Mouse (Mus musculus) gastrocnemius, postnatal 36 days (tissue): ENCODE data around the gene Sulf2. TPM values are rescaled to one million over a fixed set of nuclear protein-coding genes. Genes with fewer than 3 reads are reported as not detected.

Source experiments
- DNase-seq, 2 experiments: peaks; one replicate each; pipeline ENCODE4 v3.0.0; 2022
- intact Hi-C: fragments of 180-260 bp; cut with DNase I; formaldehyde crosslinking; loops from one replicate; pipeline ENCODE4 v1.15.1; 2025
- total RNA-seq, 2 experiments: library from RNA; stranded (reverse); gene quantifications; 2 replicates each; pipeline ENCODE4 v1.2.3; 2021

The Sulf2 gene
- total RNA-seq, 2 experiments from 2014 or later = 7.9 to 10.5 TPM

DNA sequence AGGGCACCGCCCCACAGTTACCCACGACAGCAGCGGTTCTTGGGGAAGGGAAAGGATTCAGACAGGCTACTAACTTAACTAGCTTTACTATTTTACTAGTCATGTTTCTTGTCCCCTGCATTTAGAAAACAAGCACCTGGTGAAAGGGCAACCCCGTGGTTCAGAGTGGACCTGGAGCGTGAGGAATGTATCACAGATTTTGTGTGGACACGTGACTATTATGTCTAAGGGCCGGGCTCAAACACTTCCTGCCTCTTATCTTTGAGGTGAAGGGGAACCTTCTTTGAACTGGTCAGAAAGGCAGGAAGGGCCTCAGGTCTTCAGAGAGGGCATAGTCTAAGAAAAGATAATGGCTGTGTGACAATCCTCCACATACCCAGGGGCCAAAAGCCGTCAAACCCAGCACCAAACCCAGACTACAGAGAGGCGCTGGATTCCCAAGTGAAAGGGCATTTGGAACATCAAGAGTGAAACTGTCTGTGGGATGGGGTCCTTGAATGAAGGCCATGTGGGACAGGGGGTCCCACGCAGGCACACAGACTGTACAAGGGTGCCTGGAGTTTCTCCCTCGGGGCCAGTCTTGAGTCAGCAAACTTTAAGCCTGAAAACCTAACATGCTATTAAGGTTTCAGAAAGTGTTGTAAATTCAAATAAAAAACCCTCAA, 2.6 kb downstream of the Sulf2 start:
- intact Hi-C loops = no loop called here

DNA sequence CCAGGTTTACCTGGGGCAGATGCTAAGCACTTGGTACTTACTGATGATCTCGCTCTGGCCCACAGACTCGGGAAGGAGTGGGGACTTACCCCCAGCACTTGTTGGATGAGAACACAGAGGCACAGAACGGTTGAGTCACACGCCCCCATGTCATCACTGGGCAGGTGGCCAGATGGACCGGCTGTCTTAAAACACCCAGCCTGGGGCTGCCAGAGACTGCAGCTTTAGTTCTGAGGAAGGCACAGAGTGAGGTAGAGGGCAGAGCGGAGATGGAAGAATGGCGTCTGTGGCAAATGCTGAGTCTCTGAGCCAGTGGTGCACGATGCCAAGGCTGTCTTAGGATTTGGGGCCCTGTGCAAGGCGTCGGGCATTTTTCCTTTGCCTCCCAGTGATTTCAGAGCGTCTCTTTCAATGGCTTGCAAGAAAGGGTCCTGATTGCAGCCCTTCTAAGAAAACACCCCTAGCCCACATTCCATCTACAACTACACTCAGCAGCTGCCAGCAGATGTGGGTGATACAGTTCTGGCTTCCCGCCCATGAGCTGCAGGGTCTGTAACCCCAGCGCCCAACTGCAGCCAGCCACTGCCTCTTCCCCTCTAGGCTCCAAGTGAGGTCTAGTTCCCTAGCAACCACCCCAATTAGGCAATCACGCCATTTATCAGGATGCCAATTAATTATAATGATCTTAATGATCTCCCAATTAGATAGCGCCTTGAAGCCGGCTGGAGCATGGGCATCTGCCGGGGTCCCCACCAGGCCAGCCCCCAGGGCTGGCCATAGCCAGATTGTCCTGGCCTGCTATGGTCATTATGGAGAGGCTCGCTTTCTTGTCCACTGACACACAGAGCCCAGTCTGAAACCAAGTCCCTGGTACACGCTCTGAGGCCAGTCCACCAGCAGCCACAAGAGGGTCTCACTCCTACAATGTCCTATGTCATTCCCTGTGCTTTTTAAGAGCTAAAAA, 3.7 kb downstream of the Sulf2 start:
- intact Hi-C loops = no loop called here
- DNase-seq = peak; percentile 86 to 88

More for the DNA sequence above, 2.6 kb downstream of the Sulf2 start:
- DNase-seq = no peak

DNA sequence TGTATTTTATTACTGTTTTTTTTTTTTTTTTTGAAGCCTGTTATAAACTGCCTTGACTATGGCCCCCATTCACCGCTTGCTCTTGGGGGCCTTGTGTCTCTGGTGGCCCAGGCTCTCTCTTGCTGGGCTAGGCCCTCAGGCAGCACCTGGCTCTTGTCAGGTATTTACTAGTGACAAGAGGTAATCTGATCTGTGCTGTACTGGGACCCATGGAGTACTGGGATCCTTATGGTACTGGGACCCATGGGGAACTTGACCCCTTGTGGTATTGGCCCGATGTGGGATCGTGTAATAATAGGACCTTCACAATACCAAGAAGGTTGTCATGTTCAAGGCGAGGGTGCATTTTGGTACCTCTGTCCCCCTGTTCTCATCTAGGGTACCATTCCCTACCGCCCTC, 4.9 kb downstream of the Sulf2 start:
- intact Hi-C loops = no loop called here
- no peak for DNase-seq

DNA sequence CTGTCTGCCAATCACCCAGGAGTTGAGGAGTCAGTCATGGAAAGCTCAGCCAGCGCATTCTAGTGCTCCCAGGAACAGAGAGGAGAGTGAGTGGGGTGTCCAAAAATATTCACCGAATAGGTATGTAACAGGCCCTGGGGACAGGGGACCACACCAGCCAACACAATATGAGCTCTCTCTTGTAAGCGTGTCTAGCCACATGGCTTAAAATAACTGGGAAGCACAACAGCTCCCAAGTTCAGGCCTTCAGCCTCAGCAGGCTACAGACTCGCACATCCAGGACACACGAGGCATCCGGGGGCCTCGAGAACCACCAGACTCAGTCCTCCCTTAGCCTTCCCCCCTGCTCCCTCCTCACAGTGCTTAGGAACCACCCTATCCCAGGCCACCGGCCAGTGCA, 6.0 kb downstream of the Sulf2 start:
- no peak for DNase-seq
- intact Hi-C loops = no loop called here

GRCm38 (mm10) chr2:166148672-166149332, 6.7 kb downstream of the Sulf2 start:
- DNase-seq = no peak
- intact Hi-C loops = no loop called here

DNA sequence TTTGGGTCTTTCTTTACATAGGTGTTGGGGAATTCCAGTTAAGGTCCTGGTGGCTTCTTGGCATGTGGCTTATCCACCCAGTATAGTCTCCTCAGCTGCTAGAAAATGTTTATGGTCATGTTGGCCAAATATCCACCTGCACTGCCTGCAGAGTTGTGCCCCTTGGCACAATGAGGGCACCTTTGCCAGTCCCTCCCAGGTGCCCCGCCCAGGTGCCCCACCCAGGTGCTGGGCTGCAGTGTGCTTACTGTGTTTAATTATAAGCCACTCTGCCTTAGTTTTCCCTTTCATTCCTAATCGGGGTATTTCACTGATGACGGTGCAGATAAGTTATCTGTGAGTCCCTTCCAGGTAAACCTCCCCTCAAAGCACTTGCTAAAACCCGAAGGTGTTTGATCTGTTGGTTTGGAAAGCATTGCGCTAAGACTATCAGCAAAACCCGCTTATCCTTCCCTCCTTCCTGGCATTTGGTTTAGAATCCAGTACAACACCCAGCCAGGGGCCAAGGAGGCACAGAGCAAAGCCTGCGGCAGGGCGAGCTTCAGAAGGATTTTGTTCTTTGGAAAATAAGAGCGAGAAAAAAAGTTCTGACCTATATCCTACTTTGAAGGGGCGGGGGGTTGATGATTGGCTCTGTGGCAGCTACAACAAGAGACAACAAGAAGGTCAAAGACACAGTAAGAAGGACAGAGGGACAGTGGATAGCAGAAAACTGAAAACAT, 7.4 kb downstream of the Sulf2 start:
- intact Hi-C loops = no loop called here
- DNase-seq = no peak

- DNase-seq = no peak
- intact Hi-C loops = no loop called here
Observed at GRCm38 (mm10) chr2:166146446-166146845, 9.0 kb downstream of the Sulf2 start.

DNA sequence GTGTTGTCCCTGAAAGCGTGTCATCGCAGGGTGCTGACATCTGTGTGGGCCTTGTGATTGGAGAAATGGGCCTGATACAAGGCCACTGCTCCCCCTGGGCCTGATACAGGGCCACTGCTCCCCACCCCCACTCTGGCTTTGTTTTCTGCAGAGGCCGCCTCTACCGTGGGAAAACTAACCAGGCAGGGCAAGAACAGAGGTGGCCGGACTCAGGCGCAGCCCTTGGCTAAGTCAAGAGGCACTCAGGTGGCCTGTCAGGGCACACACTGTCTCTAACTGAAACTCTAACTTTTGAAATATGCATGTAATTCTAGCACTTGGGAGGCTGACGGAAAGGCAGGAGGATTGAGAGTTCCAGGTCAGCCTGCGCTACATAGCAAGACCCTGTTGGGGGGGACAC, 10.4 kb downstream of the Sulf2 start:
- no peak for DNase-seq
- intact Hi-C loops = no loop called here

DNA sequence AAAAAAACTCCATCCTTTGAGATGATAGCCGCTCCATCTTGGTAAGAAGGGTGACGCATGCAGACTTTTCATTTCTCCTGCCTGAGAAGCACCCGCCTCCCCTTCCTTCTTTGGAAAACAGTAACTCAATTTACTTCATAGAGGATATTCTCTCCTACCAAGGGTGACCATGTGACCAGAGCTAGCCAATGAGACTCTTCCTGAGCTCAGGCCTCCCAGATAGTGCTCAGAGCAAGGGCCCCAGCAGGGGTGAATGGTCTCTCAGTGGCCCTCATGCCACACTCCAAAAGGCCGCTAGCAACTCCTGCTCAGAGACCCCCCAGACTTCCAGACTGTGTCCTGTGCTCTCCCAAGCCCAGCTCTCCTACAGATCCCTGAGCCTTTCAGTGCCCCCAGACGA, 11.6 kb downstream of the Sulf2 start:
- no peak for DNase-seq
- intact Hi-C loops = no loop called here

DNA sequence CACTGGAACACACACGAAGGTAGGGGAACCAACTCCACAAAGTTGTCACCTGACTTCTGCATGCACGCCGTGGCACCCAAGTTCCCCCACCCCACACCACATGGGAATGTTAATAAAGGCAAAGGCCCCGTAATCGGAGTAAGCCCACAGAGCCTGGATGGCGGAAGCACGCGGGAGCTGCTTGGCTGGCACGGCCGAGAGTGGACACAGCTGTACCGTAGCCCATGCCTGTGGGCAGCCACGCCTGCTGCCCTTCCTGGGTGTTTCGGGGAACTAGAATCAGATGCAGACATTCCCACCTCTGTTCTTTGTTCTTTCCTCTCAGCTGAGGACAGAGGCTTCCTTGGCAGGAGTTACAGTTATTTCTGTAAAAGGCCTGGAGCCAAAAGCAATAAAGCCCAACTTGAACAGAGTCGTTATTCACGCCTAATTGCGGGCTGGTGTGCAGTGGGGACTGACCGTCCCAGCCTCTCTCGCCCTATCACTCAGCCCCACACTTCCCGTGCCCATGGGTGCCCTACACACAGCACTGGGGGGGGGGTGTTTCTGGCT, 12.8 kb downstream of the Sulf2 start:
- intact Hi-C loops = no loop called here
- no peak for DNase-seq

DNA sequence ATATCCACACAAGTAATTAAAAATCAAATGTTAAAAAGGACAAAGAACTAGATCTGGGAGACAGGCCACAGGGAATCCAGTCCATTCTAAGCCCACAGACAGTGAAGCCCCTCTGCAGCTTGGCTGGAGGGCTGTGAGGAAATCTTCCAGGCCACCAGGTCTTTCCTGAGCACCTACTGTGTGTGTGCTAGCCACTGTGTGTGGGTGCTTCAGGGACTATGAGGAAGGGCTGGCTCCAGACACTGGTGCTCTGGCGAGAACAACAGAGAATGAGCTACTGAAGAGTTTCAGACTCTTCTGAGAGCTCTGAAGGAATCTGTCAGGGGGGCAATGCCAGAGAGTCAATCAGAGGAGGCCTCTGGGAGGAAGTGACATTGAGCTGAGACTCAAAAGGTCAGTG, 13.6 kb downstream of the Sulf2 start:
- intact Hi-C loops = no loop called here
- no peak for DNase-seq

DNA sequence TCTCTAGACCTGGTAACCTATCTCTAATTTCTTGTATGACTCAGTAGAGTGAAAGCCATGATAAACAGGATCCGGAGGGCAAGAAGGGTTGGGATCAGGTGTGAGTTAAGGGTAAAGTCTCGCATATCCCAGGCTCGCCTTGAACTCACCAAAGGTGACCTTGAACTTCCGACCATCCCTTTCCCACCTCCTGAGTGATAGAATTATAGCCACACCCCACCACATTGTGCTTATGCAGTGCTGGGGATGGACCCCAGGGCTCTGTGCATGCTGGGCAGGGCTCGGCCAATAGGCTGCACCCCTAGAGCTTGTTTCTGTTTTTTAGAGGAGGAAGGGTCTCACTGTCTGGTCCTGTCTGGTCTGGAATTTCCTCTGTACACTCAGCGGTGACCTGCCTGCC, 14.4 kb downstream of the Sulf2 start:
- no peak for DNase-seq
- intact Hi-C loops = no loop called here

- DNase-seq = peak; percentile 52 to 71
- intact Hi-C loops = no loop called here
Observed at GRCm38 (mm10) chr2:166140427-166140826, 15.0 kb downstream of the Sulf2 start.

DNA sequence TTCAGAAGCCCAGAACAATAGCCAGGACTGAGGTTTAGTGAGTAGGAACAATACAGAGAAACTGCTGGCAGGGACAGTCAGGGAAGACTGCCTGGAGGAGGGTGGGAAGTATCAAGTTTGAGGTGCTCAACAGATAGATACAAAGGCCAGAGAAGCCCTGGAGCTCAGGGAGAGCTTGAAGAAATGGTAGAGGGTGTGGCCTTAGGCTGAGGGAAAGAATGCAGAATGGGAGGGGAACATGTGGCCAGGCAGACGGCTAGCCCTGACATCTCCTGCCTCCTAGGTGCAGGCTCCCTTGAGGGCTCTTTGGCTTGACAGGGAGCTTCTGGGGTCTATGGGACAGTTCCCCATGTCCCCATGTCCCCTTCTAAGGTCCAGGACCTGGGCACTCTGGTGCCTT, 17.2 kb downstream of the Sulf2 start:
- DNase-seq = no peak
- intact Hi-C loops = no loop called here

DNA sequence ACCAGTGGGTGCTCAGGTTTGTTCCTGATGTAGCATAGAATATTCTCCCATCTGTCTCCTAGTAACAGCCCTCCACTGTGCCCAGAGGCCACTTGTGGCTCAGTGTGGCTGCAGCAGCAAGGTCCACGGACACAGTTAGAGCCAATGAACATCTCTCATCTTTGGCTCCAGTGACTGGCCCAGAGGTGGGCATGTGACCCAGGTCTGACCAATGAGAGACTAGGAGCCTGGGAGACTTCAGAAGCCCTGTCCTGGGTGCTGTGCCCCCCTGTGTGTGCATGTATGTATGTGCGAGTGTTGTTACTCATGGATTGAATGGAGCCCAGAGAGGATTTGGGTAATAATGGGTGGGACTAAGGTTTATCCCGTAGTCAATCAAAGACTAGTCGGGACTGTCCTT, 18.0 kb downstream of the Sulf2 start:
- no peak for DNase-seq
- intact Hi-C loops = no loop called here

DNA sequence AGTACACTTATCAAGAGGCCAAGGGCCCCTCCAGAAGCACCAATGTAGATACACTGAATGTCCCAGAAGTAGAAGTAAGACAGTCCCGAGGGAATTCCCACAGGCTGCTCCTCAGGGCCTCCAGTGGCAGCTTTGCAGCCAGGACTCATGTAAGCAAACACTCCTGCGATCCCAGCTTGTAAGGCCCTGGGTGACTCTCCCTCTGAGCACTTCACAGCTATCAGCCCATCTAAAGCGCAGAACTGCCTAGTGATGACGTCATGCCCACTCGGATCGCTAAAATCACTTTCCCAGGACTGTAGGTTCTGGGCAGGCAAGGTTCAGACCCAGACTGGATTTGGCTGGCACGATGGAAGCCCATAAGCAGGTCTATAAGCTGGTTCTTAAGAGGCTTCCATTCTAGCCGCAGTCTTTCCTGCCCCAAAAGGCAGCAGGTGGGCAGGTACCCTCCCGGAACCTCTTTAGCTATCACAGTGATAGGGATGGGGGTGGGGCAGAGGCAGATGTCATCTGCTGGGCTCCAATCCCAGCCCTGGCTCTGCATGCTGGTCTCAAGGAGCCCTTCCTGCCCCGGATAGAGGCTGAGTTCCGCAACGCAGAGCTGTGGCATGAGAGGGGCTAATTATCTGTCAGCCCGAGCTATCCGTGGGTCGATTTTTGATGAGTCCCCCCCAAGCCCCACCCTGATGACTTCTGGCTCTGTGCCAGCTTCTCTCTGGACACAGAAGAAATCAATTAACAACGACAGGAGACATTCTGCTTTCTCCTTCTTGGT, 19.6 kb downstream of the Sulf2 start:
- intact Hi-C loops = no loop called here
- no peak for DNase-seq

DNA sequence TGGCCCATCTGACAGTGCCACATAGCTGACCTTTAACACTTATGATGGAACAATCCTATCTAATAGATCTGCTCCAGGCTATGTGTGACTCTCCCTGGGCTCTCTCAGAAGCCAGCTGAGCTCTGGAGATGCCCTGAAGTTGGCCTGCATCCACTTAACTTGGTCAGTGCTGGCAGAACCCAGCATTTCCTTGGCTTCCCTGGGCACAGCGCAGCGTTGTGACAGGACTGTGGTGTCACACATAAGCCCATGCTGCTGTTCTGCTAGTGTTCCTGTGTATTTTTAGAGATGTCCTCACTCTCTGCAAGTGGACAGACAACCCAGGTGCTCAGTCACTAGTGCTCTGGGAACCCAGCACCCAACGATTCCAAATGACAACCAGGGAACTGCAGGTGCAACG, 26.7 kb downstream of the Sulf2 start:
- intact Hi-C loops = no loop called here
- no peak for DNase-seq

DNA sequence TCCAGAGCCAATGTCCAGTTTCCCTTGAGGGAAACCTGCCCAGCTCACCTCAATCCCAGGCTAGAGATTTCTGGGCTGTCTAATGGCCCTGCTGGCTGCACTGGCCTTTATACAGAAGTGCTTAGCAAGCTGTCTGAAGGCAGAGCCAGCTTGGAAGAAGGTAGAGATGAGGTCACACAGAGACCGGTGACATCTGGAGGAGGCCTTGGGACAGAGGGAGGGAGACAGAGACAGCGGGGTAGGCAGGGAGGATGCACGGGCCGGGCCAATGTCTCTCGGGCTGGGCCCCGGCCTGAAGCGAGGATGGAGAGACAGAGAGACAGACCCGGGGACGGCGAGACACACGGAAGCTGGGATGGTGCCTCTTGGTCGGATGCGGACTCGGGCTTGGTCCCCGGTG, 27.4 kb downstream of the Sulf2 start:
- no peak for DNase-seq
- intact Hi-C loops = no loop called here

DNA sequence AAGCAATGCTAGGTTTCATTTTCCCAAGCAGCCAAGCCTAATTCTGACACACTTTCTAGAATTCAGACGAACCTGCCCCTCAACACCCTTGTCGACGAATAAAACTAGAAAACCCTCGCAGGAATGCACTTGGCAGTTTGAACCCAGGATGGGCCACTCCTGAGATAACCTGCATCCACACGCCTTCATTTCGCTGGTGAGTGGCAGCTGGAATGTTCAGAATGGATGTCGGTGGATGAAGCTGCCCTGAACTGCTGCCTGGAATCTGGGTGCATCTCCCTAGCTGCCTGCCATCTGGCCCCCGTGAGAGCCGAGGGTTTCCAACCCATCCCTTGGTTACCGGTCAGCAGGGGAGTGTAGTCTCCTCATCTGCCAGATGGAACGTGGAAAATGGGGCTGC, 29.1 kb downstream of the Sulf2 start:
- no peak for DNase-seq
- intact Hi-C loops = no loop called here
